Mouse (Mus musculus): Measurements from ENCODE around the gene Prkca.

DNA sequence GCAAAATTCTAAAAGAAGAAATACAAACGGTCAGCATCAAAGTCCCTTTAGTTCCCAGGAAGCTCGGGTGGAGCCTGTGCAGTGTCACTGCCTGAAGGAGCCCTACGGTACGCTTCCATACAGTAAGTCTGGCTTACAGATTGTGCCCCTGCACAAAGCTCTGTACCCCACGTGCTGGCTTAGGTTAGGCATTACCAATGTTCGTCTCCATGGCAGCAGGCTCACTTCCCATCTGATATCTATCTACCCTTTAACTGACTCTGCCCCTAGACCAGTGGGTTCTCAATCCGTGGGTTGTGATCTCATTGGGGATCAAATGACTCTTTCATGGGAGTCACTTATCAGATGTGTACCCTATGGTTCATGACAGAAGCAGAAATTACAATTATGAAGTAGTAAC is 28.0 kb downstream of the Prkca start:
- TF ChIP-seq CTCF (IDR thresholded peaks at IDR 0.05; ENCODE audit: low read depth, low read length): no peak
- no peak for TF ChIP-seq POLR2A (IDR thresholded peaks at IDR 0.05; ENCODE audit: insufficient read depth, low read length)
- no peak for TF ChIP-seq EP300 (IDR thresholded peaks at IDR 0.05; ENCODE audit: insufficient read depth, low read depth, low read length)
